Mouse (Mus musculus) neutrophil, adult 5-6 weeks (primary cell): Measurements from ENCODE around the gene Ccndbp1. TPM values are rescaled to one million over a fixed set of nuclear protein-coding genes. Genes with fewer than 3 reads are reported as not detected.
"Not testable (repeated sequence)": the region's sequence is repeated elsewhere in the genome, so short reads cannot be mapped to it uniquely, and the experiment has no call there.

Experiments used
- ATAC-seq: fragments of 151-379, 151-347 bp; 2 replicates; pipeline ENCODE4 v1.8.0; 2017; ENCODE audit warnings: mild to moderate bottlenecking, moderate TSS enrichment; ENCODE audit not compliant: insufficient number of reproducible peaks, poor library complexity, low FRiP score, severe bottlenecking; ENCODE audit errors: extremely low read depth
- total RNA-seq: library from RNA; stranded (forward); fragments of 200-1000 nt; gene quantifications from 2 replicates; pipeline ENCODE4 v1.2.3, GENCODE M21; 2017

Ccndbp1 gene
- 179 and 189 TPM in 2 replicates for total RNA-seq

- ATAC-seq = peak; percentile 94
Measured at GRCm38 (mm10) chr2:121007925-121008663, at the start of gene Ccndbp1. TSS of gene Ccndbp1 (plus strand) at chr2:121008403.

GRCm38 (mm10) chr2:120959363-120959762 lies 48.8 kb upstream of the Ccndbp1 start:
- no peak for ATAC-seq

GRCm38 (mm10) chr2:120959827-120960226 lies 48.4 kb upstream of the Ccndbp1 start:
- ATAC-seq = no peak

- no peak for ATAC-seq
Measured at GRCm38 (mm10) chr2:120960261-120960660, 47.9 kb upstream of the Ccndbp1 start.

GRCm38 (mm10) chr2:120963110-120963509 lies 45.1 kb upstream of the Ccndbp1 start:
- no peak for ATAC-seq

- no peak for ATAC-seq
Measured at GRCm38 (mm10) chr2:120965486-120965885, 42.7 kb upstream of the Ccndbp1 start.

GRCm38 (mm10) chr2:120970045-120970539 lies 38.1 kb upstream of the Ccndbp1 start:
- ATAC-seq = no peak

GRCm38 (mm10) chr2:120970559-120971080 lies 37.6 kb upstream of the Ccndbp1 start, which contains the start of gene Ubr1:
TSS of gene Ubr1 (minus strand) at chr2:120970715.
- peak; percentile 96 for ATAC-seq

- ATAC-seq = no peak
Measured at GRCm38 (mm10) chr2:120971766-120972165, 36.4 kb upstream of the Ccndbp1 start.

GRCm38 (mm10) chr2:120972257-120972656 lies 35.9 kb upstream of the Ccndbp1 start:
- ATAC-seq = not testable (repeated sequence)

- ATAC-seq = no peak
Measured at GRCm38 (mm10) chr2:120972964-120973363, 35.2 kb upstream of the Ccndbp1 start.

GRCm38 (mm10) chr2:120976308-120976707 lies 31.9 kb upstream of the Ccndbp1 start:
- ATAC-seq = no peak

- ATAC-seq = peak; percentile 53
Measured at GRCm38 (mm10) chr2:120976990-120977925, 30.9 kb upstream of the Ccndbp1 start, which contains the start of gene Tmem62. TSS of gene Tmem62 (plus strand) at chr2:120977017.

- no peak for ATAC-seq
Measured at GRCm38 (mm10) chr2:120977926-120978692, 30.1 kb upstream of the Ccndbp1 start.

GRCm38 (mm10) chr2:120978693-120979037 lies 29.5 kb upstream of the Ccndbp1 start:
- ATAC-seq = peak; percentile 27

- no peak for ATAC-seq
Measured at GRCm38 (mm10) chr2:120979819-120980218, 28.4 kb upstream of the Ccndbp1 start.

GRCm38 (mm10) chr2:120980861-120981260 lies 27.3 kb upstream of the Ccndbp1 start:
- ATAC-seq = no peak

GRCm38 (mm10) chr2:120983611-120984010 lies 24.6 kb upstream of the Ccndbp1 start:
- ATAC-seq = no peak

- ATAC-seq = no peak
Measured at GRCm38 (mm10) chr2:120985241-120985640, 23.0 kb upstream of the Ccndbp1 start.
